Mouse (Mus musculus) right cerebral cortex, postnatal 14 days (tissue): ENCODE data around the gene Slf2.

Experiments used
- DNase-seq: peaks from one replicate; pipeline ENCODE4 v3.0.0; 2022

Slf2 gene

DNA sequence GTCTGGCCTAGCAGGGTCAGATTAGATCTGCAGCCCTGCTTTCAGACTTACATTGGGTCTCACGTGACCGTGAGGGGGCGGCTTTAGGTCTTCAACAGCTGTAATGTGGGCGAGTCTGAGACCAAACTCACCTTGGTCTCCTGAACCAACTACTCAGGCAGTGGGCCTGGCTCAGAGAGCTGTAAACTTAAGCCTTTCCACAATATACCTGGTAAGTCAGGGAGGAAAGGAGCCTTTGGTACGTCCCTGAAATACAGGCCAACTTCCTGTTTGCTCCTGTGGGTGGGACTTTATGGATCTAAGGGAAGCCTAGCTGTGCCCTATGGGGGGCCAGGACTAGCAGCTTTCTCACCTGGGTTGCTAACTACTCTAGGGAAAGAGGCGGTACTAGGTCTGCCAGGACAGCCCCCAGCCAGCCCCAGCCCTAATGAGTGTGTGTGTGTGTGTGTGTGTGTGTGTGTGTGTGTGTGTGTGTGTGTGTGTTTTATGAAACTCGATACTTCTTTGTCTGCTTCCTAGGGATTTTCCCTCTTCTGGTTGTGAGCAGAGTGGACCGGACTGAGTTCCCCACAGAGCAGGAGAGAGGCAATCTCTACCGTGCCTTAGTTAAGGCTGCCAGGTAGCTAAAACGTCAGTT, 83.5 kb downstream of the Slf2 start, which contains the start of gene Lzts2:
Gene Lzts2 (plus strand): TSS at position 80 of the 637 bp plus-strand sequence.
- DNase-seq: no peak

DNA sequence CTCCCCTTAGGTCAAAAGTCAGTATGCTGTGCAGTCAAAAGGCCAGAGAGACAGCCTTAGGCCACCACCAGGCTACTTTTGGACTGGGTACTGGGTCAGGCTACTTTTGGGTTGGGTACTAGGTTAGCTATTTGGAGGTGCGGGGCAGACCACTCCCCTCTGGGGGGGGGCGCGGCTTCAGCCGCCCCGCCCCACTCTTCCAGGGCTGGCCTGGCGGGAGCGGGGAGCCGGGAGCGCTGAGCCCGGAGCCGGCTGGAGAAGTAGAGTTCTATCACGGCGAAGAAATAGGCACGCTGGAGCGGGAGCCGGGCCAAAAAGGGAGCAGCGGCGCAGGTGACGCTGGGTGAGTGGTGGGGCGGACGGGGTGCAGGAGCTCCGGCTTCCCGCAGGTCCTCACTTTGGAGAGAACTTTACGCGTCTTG, 84.0 kb downstream of the Slf2 start:
- peak; percentile 54 for DNase-seq

GRCm38 (mm10) chr19:45015518-45016281, 84.7 kb downstream of the Slf2 start:
- DNase-seq: peak; percentile 55

DNA sequence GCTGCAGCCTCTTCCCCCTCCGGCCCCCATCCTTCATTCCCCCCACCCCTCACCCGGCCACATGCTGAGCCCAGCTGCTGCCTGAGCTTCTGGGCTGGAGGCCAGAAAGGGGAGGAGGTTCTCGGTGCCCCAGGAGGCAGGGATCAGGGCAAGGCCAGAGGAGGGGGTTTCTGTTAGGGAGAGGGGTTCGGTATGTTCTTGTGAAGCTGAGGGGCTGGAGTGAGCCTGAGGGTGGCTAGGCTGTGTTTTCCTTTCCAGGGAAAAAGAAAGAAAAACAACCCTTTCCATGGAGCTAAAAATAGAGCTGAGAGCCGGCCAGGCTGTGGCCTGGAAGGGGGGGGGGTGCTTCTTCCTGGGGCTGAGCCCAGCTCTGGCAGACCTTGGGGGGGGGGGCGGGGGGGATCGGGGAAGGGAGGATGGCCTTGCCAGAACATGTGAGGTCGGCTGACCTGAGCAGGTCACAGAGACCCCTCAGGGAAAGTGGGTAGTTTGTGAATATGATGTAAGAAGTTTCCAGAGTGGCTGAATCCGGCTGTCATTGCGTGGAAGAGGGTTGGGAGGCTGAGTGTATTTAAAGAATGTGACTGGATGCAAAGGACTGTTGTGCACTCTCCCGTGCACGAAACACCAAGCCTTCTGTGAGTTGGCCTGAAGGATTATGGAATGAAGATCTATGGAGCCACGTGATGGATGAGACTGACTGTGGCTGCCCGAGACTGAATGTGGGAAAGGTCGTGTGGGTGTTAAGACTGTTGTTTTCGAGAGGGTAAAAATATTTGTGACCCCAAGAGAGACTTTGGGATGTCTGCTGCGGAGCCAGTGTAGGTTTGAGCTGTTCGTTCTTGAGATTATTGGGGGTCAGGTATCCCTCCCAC, 85.6 kb downstream of the Slf2 start:
- peak; percentile 68 for DNase-seq

DNA sequence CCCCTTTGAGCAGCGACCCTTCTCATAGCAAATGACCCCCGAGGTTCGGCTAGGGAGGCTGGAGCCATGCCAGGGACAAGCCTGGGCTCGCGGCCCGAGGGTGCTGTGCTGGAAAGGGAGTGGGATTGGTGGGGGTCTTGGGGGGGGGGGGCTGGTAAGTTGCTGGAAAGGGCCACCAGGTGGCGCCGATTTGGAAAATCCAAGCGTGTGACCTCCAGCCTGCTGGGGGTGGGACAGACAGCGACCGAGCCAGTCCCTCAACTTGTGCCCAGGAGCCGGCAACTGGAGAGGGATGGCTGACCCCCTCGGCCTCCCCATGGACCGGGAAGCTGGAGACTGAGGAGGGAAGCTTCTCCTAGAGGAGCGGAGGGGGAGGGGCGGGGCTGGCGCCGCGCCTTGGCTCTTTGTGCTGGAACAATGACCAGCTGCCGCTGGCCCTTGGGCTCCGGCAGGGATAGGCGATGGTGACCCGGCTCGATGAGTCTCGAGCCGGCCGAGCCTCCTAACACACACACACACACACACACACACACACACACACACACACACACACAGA, 86.3 kb downstream of the Slf2 start:
- peak; percentile 80 for DNase-seq

DNA sequence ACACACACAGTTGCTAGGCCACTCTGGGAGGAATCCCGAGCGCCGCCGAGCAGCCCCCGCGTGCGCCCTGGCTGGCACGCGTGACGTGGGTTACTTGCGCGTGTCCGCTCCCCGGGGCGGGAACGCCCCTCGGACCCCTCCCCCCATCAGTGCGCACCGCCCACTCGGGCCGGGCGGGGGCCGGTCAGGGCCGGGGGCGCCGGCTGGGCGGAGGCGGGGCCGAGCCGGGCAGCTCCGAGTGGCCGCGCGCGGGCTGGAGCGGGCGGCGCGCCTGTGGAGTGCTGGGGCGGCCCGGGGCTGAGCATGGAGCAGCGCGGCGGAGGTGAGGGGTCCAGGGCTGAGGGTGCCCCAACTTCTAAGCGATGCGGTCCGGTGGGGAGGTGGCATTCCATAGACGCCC, 87.0 kb downstream of the Slf2 start:
- peak; percentile 80 for DNase-seq

DNA sequence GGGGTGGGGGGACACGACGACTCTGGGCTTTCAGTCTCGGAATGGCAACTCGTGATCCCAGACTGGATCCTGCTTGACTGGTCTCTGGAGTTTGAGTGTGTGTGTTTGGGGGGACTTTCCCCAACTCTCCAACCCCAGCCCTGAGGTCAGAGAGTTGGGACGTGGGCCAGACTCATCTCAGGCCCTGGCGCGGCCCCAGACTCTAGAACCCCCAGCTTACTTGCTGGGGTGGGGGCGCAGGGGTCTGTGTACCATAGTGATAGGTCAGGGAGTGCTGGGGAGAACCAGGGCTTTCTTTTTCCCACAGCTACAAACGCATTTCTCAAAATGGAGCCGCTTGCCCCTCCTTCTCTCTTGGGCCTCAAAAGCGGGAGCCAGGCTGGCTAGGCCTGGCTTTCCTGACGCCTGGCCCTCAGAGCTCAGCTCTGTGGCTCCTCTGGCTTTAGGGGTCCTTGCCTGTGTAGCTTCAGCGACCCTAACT, 87.4 kb downstream of the Slf2 start:
- no peak for DNase-seq

DNA sequence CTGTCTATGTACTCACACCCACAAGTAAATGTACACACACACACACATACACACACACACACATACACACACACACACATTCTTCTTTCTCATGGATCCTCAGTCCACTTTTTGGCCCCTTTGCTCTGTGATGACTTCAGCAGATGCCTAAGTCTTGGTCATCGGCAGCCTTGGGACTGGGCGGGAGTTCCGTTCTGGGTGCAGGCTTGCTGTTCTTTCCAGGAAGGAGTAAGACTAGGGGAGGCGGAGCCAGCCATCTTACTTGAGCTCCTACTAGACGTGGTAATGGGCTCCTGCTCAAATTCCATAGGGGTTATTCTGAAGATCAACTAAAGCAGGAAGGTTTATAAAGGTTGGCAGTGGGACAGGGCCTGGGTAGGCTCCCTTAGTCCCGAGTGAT, 89.4 kb downstream of the Slf2 start:
- DNase-seq: no peak

GRCm38 (mm10) chr19:45021362-45021761, 90.4 kb downstream of the Slf2 start:
- no peak for DNase-seq

DNA sequence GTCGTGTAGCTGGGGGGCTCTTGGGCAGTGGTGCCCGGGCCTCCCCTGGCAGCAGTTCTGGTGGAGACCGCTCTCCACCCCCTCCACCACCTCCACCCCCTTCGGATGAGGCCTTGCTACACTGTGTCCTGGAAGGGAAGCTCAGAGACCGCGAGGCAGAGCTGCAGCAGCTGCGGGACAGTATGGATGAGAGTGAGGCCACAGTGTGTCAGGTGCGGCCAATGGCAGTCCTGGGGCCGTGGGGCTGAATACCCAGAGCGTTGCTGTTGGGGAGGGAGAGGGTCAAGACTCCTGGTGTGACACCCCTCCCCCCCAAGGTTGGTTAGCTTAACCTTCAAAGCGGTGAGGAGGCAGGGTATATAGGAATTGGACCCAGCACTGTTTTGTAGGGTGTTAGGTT, 93.0 kb downstream of the Slf2 start:
- no peak for DNase-seq

GRCm38 (mm10) chr19:45024775-45025174, 93.8 kb downstream of the Slf2 start:
- no peak for DNase-seq

DNA sequence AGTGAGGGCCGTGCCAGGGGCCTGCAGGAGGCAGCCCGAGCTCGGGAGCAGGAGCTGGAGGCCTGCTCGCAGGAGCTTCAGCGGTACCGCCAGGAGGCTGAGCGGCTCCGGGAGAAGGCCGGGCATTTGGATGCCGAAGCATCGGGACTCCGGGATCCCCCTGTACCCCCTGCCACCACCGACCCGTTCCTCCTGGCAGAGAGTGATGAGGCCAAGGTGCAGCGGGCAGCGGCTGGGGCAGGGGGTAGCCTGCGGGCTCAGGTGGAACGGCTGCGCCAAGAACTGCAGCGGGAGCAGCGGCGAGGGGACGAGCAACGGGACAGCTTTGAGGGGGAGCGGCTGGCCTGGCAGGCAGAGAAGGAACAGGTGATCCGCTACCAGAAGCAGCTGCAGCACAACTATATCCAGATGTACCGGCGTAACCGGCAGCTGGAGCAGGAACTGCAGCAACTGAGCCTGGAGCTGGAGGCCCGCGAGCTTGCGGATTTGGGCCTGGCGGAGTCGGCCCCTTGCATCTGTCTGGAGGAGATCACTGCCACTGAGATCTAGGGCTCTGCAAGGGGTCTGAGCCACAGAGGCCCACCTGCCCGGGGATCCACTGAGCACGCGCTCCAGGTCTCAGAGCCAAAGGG, 95.1 kb downstream of the Slf2 start:
- no peak for DNase-seq

DNA sequence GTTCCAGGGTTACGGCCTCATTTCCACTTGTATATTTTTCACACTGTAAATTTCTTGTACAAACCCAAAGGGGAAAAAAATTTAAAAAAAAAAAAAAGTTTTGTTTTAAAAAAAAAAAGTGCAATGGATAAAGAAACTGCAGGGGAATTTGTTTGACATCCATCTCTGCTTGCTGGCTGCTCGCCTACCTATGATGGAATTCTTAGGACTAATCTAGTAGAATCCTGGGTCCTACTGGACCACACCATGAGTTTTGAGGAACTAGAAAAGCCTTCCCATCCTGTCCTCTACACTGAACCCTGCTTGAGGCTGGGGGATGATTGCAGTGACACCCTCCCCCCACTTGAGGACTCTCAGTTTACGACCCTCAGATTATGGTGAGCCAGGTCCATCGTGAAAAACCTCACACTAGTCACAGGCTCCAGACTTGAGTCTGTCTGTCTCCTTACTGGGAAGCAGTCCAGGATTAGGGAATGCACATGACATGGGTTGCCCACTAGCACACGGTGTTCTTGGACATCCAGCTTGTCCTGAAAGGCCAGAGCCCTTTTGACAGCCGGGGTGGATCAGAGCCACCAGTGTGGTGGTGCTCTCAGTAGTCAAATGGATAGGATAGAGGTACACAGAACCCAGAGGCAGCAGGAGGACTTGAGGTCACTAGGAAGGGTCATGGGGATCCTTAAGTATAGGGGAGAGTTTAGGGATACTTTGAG, 96.2 kb downstream of the Slf2 start:
- DNase-seq: no peak

DNA sequence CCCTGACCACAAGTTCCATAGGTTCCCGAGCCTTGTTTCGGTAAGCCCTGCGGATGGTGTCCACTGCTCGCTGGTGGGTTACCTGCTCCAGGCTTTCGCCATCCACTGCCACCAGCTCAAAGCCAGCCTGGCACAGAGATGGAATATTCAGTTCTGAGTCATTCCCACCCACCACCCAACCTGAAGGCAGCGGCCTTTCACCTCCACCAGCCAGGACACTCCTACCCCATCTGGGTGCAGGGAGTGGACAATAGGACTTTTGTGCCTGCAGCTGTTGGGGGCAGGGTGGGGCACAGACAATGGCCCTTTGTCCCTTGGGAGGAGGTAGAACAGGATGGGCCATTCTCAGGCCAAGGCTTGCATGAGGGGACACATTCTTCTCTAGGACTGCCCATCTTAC, 96.9 kb downstream of the Slf2 start:
- DNase-seq: no peak

GRCm38 (mm10) chr19:45028746-45029145, 97.8 kb downstream of the Slf2 start:
- no peak for DNase-seq

DNA sequence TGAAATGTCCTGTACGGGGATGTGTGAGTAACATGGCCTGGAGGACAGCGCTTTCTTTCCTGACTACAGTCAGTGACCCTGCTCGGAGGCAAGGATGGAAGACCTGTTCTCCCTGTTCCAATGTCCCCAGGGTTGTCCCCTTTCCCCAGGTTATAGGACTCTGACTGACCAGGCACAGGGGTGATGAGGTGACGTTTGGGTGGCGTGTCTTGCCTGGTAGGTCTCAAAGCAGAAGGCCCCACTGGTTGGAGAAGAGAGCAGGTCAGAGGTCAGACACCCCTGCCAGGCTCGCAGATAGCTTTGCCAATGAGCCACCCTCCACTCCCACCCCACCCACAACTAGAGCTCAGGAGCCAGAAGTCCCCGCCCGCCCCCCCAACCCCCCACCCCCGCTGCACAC, 98.6 kb downstream of the Slf2 start:
- DNase-seq: no peak

DNA sequence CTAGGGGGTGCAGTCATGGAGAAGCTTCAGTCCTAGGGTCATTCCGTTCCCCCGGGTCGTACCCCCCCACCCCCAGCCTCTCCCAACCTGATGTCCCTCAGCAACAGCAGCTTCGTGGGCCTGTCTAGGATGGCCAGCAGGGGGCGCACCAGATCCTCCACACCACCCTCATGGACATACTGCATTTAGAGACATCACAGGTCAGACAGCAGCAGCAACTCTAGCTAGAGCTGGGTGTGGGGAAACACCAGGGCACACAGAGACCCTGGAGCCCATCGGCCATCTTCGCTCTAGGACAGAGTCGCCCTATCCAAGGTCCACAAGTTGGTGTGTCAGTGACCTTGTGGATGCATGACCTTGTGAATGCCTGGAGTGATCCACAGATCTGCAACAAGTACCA, 99.2 kb downstream of the Slf2 start:
- DNase-seq: peak; percentile 73

DNA sequence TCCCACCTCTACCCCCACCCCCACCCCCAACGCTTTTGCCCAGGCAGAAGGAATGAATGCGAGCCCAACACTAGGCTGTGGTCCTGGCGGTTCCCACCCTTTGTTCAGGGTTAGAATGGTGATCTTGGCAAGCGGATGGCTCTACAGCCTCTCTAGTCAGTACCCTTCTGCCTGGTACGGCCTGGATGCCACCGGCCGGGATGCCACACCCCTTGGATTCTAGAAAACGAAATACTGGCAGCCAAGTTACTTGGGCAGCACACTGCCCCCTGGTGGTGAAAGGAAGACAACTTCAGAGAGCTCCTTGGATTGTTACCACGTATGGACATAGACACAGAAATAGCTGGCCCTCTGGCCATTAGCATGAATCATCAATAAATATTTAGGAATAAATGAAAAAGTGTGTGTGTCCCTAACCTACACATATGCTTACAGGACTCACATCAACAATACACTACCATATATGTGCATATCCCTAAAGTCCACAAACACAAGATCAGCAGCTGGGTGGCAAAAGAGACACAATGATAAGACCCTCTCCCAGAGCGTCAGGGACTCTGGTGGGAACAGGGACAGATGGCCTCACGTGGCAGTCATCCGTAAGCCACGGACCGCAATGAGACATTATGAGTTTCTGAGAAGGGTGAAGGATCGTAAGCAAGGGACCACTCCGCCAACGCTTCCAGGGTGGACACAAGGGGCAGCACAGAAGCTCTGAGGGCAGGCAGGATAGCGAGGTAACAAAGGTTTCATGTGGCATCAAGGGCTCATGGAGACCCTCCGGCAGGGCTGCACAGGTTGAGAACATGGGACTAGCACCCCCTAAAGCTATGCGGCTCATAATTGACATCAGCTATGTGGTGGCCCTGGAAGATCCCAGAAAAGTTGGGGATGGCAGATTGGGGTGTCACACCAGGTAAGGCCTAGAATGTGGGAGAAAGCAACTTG, 100.1 kb downstream of the Slf2 start:
- DNase-seq: peak; percentile 82

DNA sequence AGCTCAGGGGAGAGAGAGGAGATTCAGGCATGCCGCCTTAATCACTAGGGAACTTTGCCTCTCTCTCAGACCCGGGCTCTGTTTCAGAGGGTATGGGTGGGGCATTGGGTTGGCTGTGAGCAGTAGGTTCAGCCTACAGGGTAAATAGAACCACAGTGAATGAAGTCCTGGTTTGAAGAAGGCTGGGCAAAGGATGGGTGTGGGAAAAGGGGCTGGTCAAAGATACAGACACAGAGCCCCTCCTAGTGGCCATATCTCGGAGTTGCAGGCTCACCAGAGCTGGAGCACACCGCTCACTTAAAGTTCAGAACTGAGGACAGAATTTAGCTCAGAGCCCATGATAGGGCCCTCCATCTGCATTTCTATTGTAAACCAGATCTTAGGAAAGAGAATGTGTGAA, 100.8 kb downstream of the Slf2 start:
- peak; percentile 80 for DNase-seq
